Mouse (Mus musculus) spleen, postnatal 0 days (tissue): ENCODE data around the gene Olfr1535. TPM values are rescaled to one million over a fixed set of nuclear protein-coding genes. Genes with fewer than 3 reads are reported as not detected.

Source experiments
- polyA plus RNA-seq: library from polyadenylated mRNA; unstranded; fragments of >200 nt; fragmentation: Nextera tagmentation; extraction: Ambion mirVana; gene quantifications from 2 replicates; pipeline ENCODE4 v1.2.1, GENCODE M21; 2015

The Olfr1535 gene
- 0.07 TPM in 1 of 2 replicates, not detected in the other for polyA plus RNA-seq

DNA sequence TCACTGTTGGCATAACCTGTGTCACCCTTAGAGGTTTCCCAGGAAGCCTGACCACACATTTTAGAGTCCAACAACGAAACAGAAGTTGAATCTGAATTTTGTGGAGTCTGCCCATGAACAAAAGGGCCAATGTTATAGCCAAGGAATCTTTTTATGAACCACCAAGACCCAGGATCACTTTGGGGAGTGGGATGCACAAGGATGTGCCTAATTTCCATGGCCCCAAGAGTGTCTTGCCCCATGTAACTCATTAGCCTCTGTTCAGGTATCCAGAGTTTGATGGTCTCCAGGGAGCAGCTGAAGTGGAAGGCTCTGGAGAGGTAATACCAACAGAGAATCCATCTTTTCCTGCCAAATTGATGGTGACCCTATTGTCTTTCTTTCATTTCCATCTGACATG lies at the start of gene Olfr1535:
Olfr1535 (minus strand) TSS at position 101 of the 400 bp plus-strand sequence.

DNA sequence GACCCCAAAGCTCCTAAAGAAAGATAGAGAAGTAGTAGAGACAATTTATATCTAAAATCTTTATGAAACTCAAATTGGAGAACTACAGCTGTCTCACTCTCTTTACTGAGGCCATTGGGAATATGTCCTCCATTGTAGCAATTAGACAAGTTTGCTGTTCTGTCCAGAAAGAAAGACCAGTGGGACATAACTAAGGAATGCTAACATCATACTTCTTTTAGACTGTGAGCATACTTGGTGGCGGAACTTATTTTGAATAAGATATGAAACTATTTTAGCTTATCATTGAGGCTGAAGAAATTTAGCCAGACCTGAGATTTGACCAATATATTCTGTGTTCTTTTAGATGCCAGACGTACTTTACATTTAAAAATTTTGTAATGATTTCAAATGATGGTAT lies 22.0 kb upstream of the Olfr1535 start, which contains the start of gene Olfr1364:
Olfr1364 (minus strand) TSS at position 101 of the 400 bp plus-strand sequence.

DNA sequence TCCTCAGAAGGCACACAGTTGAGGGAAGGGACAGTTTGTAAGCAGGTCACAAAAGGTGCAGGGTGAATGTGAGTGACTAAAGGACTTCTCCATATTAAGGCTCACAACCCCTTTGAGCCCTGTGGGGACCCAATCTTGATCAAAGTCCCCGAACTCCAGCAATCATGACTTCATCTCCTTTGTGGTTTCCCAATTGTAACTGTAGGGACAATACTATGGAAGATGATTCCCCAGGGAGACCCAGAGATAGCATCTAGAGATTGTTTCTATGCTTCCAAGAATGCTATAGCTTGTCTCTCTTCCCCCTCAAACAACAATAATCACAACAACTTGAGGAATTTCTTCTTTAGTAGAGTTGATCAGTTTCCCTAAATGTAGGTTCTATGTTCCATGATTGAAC lies 17.0 kb downstream of the Olfr1535 start, which contains the start of gene Olfr1366:
Olfr1366 (minus strand) TSS at position 101 of the 400 bp plus-strand sequence.

DNA sequence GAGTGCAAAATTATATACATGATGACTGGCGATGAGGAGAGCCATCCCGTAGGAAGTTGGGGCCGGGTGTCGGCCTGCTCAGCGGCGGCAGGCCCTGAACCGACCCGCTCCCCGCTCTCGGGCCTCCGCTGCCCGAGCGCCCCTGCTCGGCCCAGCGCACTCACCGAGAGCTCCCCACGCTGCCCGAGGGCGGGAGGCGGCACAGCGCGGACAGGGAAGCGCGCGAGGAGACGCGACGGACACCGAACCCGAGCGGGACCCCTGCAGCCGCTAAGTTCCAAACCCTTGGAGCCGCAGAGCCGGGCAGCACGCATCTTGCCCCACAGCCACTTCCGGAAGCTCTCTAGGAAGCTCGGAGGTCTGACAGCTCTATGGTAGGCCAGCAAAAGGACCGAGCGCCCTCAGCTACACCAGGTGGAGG lies 28.9 kb downstream of the Olfr1535 start, which contains the start of gene Zkscan8:
Zkscan8 (minus strand) TSS at position 340 of the 421 bp plus-strand sequence.

Other genes with a start within 250 kb of the Olfr1535 start
- gene Gpx6, start 247.8 kb downstream of the Olfr1535 start, polyA plus RNA-seq, result not detected in 2 replicates
- gene Olfr1367, start 213.0 kb downstream of the Olfr1535 start, polyA plus RNA-seq, result not detected in 2 replicates
- 4.2 and 5.2 TPM in 2 replicates for gene Zscan12, start 197.1 kb downstream of the Olfr1535 start, polyA plus RNA-seq
- gene Zkscan3, start 157.1 kb downstream of the Olfr1535 start, polyA plus RNA-seq, result 38.2 TPM in 2 replicates
- 0.99 and 1.4 TPM in 2 replicates for gene Pgbd1, start 118.8 kb downstream of the Olfr1535 start, polyA plus RNA-seq
- gene Zscan26, start 106.2 kb downstream of the Olfr1535 start, polyA plus RNA-seq, result 10.8 and 14.9 TPM in 2 replicates
- 1.5 and 2.1 TPM in 2 replicates for gene Nkapl, start 91.4 kb downstream of the Olfr1535 start, polyA plus RNA-seq
- gene Zkscan4, start 81.0 kb downstream of the Olfr1535 start, polyA plus RNA-seq, result 0.96 and 1.4 TPM in 2 replicates
- not detected in 2 replicates for gene Gm10065, start 80.5 kb downstream of the Olfr1535 start, polyA plus RNA-seq
- gene AK157302, start 64.7 kb downstream of the Olfr1535 start, polyA plus RNA-seq, result 1.0 and 1.2 TPM in 2 replicates
- gene Gm11273, start 58.5 kb downstream of the Olfr1535 start, polyA plus RNA-seq, result 6.8 and 8.6 TPM in 2 replicates
- 1.9 and 2.4 TPM in 2 replicates for gene Zkscan8, start 28.8 kb downstream of the Olfr1535 start, polyA plus RNA-seq
- gene Olfr1366, start 17.1 kb downstream of the Olfr1535 start, polyA plus RNA-seq, result 0.06 TPM in 1 of 2 replicates, not detected in the other
- gene Olfr1364, start 21.9 kb upstream of the Olfr1535 start, polyA plus RNA-seq, result not detected in 2 replicates
- not detected in 2 replicates for gene Olfr1362, start 54.1 kb upstream of the Olfr1535 start, polyA plus RNA-seq
- gene Olfr11, start 82.6 kb upstream of the Olfr1535 start, polyA plus RNA-seq, result not detected in 2 replicates
- not detected in 2 replicates for gene Olfr1361, start 103.5 kb upstream of the Olfr1535 start, polyA plus RNA-seq
- gene Olfr1360, start 117.5 kb upstream of the Olfr1535 start, polyA plus RNA-seq, result not detected in 2 replicates
- gene Olfr1359, start 138.2 kb upstream of the Olfr1535 start, polyA plus RNA-seq, result not detected in 2 replicates
- 4.7 and 5.7 TPM in 2 replicates for gene Hist1h2bl, start 156.2 kb upstream of the Olfr1535 start, polyA plus RNA-seq
- 57.8 and 92.8 TPM in 2 replicates for gene Hist1h2ai, start 156.5 kb upstream of the Olfr1535 start, polyA plus RNA-seq
- gene Hist1h3h, start 157.8 kb upstream of the Olfr1535 start, polyA plus RNA-seq, result 33.5 and 37.1 TPM in 2 replicates
- gene Hist1h2bm, start 162.2 kb upstream of the Olfr1535 start, polyA plus RNA-seq, result 7.3 and 10.3 TPM in 2 replicates
- gene Hist1h4j, start 175.2 kb upstream of the Olfr1535 start, polyA plus RNA-seq, result 0.62 and 0.67 TPM in 2 replicates
- gene Hist1h4k, start 190.6 kb upstream of the Olfr1535 start, polyA plus RNA-seq, result 14.9 and 17.9 TPM in 2 replicates
- gene Hist1h2ak, start 193.9 kb upstream of the Olfr1535 start, polyA plus RNA-seq, result 201 and 221 TPM in 2 replicates
- 32.0 and 36.8 TPM in 2 replicates for gene Hist1h2bn, start 194.2 kb upstream of the Olfr1535 start, polyA plus RNA-seq
- 52.6 and 68.3 TPM in 2 replicates for gene Hist1h1b, start 220.7 kb upstream of the Olfr1535 start, polyA plus RNA-seq
- gene Hist1h3i, start 223.5 kb upstream of the Olfr1535 start, polyA plus RNA-seq, result 233 and 297 TPM in 2 replicates
- gene Hist1h2an, start 227.3 kb upstream of the Olfr1535 start, polyA plus RNA-seq, result 27.1 and 37.7 TPM in 2 replicates
- 4.5 and 7.4 TPM in 2 replicates for gene Hist1h2bp, start 227.6 kb upstream of the Olfr1535 start, polyA plus RNA-seq